Mouse (Mus musculus) CH12.LX (cell line): Measurements from ENCODE around the gene Cyb561. TPM values are rescaled to one million over a fixed set of nuclear protein-coding genes. Genes with fewer than 3 reads are reported as not detected.

Experiments
- DNase-seq: peaks from one replicate; pipeline ENCODE4 v3.0.0-alpha.2; 2013; ENCODE audit errors: extremely low read depth
- H3K27ac ChIP-seq: 2 replicates; pipeline ENCODE4 v1.5.1; 2012; ENCODE audit warnings: low read depth, mild to moderate bottlenecking, control low read depth, moderate library complexity; ENCODE audit not compliant: insufficient read depth
- H3K27me3 ChIP-seq: replicated peaks from 2 replicates; pipeline ENCODE3; 2012; ENCODE audit warnings: inconsistent platforms
- H3K36me3 ChIP-seq, 2 experiments: replicated peaks in 1 of 2; 2 replicates each; pipeline versions ENCODE3 to v1.6.1; 2012; ENCODE audit warnings: inconsistent platforms in 1 of 2, low read length in 1 of 2, mild to moderate bottlenecking in 1 of 2, mixed read lengths in 1 of 2, moderate library complexity in 1 of 2; ENCODE audit not compliant: control insufficient read depth in 1 of 2, insufficient read depth in 1 of 2
- H3K4me1 ChIP-seq, 2 experiments: 2 replicates each; pipeline ENCODE4 v1.6.1; 2012; ENCODE audit warnings: inconsistent platforms in 1 of 2, moderate library complexity in 1 of 2; ENCODE audit not compliant: insufficient read depth in 2 of 2, control insufficient read depth in 1 of 2
- H3K4me2 ChIP-seq: 2 replicates; pipeline ENCODE4 v1.6.1; 2012; ENCODE audit warnings: low read depth, mild to moderate bottlenecking, control low read depth; ENCODE audit not compliant: poor library complexity, insufficient read depth, severe bottlenecking
- H3K4me3 ChIP-seq, 3 experiments: fragments of 150-350 bp in 1 of 3; sonication (generic) in 1 of 3; replicated peaks in 1 of 3; 2 replicates each; pipeline versions ENCODE3 to v1.5.1; 2011 to 2012; ENCODE audit warnings: low read depth in 2 of 3, low read length in 2 of 3, mild to moderate bottlenecking in 2 of 3, moderate library complexity in 2 of 3, control low read depth in 1 of 3, improper control_type of control experiment in 1 of 3, inconsistent platforms in 1 of 3, mixed read lengths in 1 of 3; ENCODE audit not compliant: poor library complexity in 1 of 3
- H3K79me2 ChIP-seq: replicated peaks from 2 replicates; pipeline ENCODE4 v1.6.1; 2012; ENCODE audit warnings: mild to moderate bottlenecking, moderate library complexity; ENCODE audit not compliant: control insufficient read depth, poor library complexity, insufficient read depth, severe bottlenecking; ENCODE audit errors: extremely low read depth
- H3K9ac ChIP-seq: 2 replicates; pipeline ENCODE4 v1.6.1; 2012; ENCODE audit warnings: low read depth, mild to moderate bottlenecking, control low read depth, moderate library complexity; ENCODE audit not compliant: insufficient read depth
- H3K9me3 ChIP-seq: replicated peaks from 2 replicates; pipeline ENCODE3; 2012; ENCODE audit warnings: low read length, inconsistent platforms, mixed read lengths
- CHD1 ChIP-seq: IDR thresholded peaks from 2 replicates; pipeline ENCODE4 v1.6.1; 2012; ENCODE audit warnings: low read depth, low read length, improper control_type of control experiment, inconsistent platforms
- CHD2 ChIP-seq: IDR thresholded peaks from 2 replicates; pipeline ENCODE4 v1.6.1; 2011; ENCODE audit warnings: low read length, improper control_type of control experiment
- ELF1 ChIP-seq: IDR thresholded peaks from 2 replicates; pipeline ENCODE4 v1.6.1; 2014; ENCODE audit warnings: low read depth, mild to moderate bottlenecking, inconsistent platforms, low read length, improper control_type of control experiment
- EP300 ChIP-seq: IDR thresholded peaks from 2 replicates; pipeline ENCODE4 v1.6.1; 2011; ENCODE audit warnings: low read length, improper control_type of control experiment
- GABPA ChIP-seq: IDR thresholded peaks from 2 replicates; pipeline ENCODE4 v1.6.1; 2012; ENCODE audit warnings: low read depth, low read length, improper control_type of control experiment, inconsistent platforms; ENCODE audit not compliant: insufficient replicate concordance
- IRF4 ChIP-seq: IDR thresholded peaks from 2 replicates; pipeline ENCODE4 v1.6.1; 2014; ENCODE audit warnings: low read depth, mild to moderate bottlenecking, inconsistent platforms, low read length, improper control_type of control experiment
- JUND ChIP-seq: conservative IDR thresholded peaks from 2 replicates; pipeline ENCODE4 v1.6.1; 2011; ENCODE audit warnings: low read depth, low read length, improper control_type of control experiment
- KAT2A ChIP-seq: IDR thresholded peaks from 2 replicates; pipeline ENCODE4 v1.6.1; 2012; ENCODE audit warnings: low read length, improper control_type of control experiment, inconsistent platforms; ENCODE audit not compliant: insufficient replicate concordance
- MAFK ChIP-seq: IDR thresholded peaks from 2 replicates; pipeline ENCODE4 v1.6.1; 2011; ENCODE audit warnings: low read length, improper control_type of control experiment; ENCODE audit not compliant: insufficient replicate concordance
- MXI1 ChIP-seq: IDR thresholded peaks from 2 replicates; pipeline ENCODE4 v1.6.1; 2011; ENCODE audit warnings: mild to moderate bottlenecking, low read depth, low read length, improper control_type of control experiment
- NRF1 ChIP-seq: IDR thresholded peaks from 2 replicates; pipeline ENCODE4 v1.6.1; 2014; ENCODE audit warnings: low read depth, mild to moderate bottlenecking, inconsistent platforms, low read length, improper control_type of control experiment, moderate library complexity
- PAX5 ChIP-seq: IDR thresholded peaks from 2 replicates; pipeline ENCODE4 v1.6.1; 2012; ENCODE audit warnings: low read length, inconsistent platforms, mixed read lengths
- POLR2AphosphoS2 ChIP-seq: IDR thresholded peaks from 2 replicates; pipeline ENCODE4 v1.6.1; 2011; ENCODE audit warnings: low read depth, low read length, improper control_type of control experiment
- RAD21 ChIP-seq: IDR thresholded peaks from 2 replicates; pipeline ENCODE4 v1.6.1; 2011; ENCODE audit warnings: low read depth, mild to moderate bottlenecking, low read length, improper control_type of control experiment, moderate library complexity
- SIN3A ChIP-seq: IDR thresholded peaks from 2 replicates; pipeline ENCODE4 v1.6.1; 2012; ENCODE audit warnings: low read length, improper control_type of control experiment, inconsistent platforms
- TBP ChIP-seq: conservative IDR thresholded peaks from 2 replicates; pipeline ENCODE4 v1.6.1; 2011; ENCODE audit warnings: low read depth, low read length, improper control_type of control experiment
- TCF12 ChIP-seq: IDR thresholded peaks from 2 replicates; pipeline ENCODE4 v1.6.1; 2014; ENCODE audit warnings: low read depth, mild to moderate bottlenecking, inconsistent platforms, low read length, improper control_type of control experiment
- UBTF ChIP-seq: IDR thresholded peaks from 2 replicates; pipeline ENCODE4 v1.6.1; 2012; ENCODE audit warnings: low read depth, mild to moderate bottlenecking, inconsistent platforms, low read length, improper control_type of control experiment, moderate library complexity
- USF2 ChIP-seq: conservative IDR thresholded peaks from 2 replicates; pipeline ENCODE4 v1.6.1; 2011; ENCODE audit warnings: low read depth, low read length, improper control_type of control experiment
- ZC3H11A ChIP-seq: IDR thresholded peaks from 2 replicates; pipeline ENCODE4 v1.6.1; 2012; ENCODE audit warnings: low read depth, mild to moderate bottlenecking, inconsistent platforms, low read length, improper control_type of control experiment
- ZKSCAN1 ChIP-seq: IDR thresholded peaks from 2 replicates; pipeline ENCODE4 v1.6.1; 2012; ENCODE audit warnings: low read depth, inconsistent platforms, low read length, improper control_type of control experiment, borderline replicate concordance
- dilution Hi-C: fragments of 300-500 bp; cut with MboI; formaldehyde crosslinking; loops from 2 replicates; pipeline ENCODE4 v1.14.3; 2020; ENCODE audit warnings: low sequenced_read_pairs; ENCODE audit not compliant: extremely low pct_unique_long_range_greater_than_20kb, extremely low pct_ligation_motif_present
- in situ Hi-C: fragments of 300-500 bp; cut with MboI; formaldehyde crosslinking; loops from 3 replicates; pipeline ENCODE4 v1.14.3; 2019; ENCODE audit warnings: low sequenced_read_pairs, low pct_ligation_motif_present, low pct_unique_long_range_greater_than_20kb, mixed read lengths
- polyA plus RNA-seq: library from polyadenylated mRNA; unstranded; fragments of >175 nt; gene quantifications from 2 replicates; pipeline ENCODE4 v1.2.1, GENCODE M21; 2012; ENCODE audit warnings: low read depth; ENCODE audit not compliant: insufficient read length
- total RNA-seq, 2 experiments: library from RNA; depleted of rRNA; stranded (reverse); fragments of 300-350 nt in 1 of 2; fragments of >200 nt in 1 of 2; gene quantifications; 2 replicates each; pipeline ENCODE4 v1.2.3; 2012 to 2014

The Cyb561 gene
- total and polyA plus RNA-seq, 3 experiments, result 0.20 to 3.9 (median 0.51) TPM

GRCm38 (mm10) chr11:105922769-105923663 lies 30.1 kb downstream of the Cyb561 start:
- H3K27ac ChIP-seq, result no peak overlapping the region
- no peak for DNase-seq
- dilution Hi-C loops (no loop called here), in situ Hi-C loops (no loop called here)
- no peak for TF ChIP-seq USF2
- TF ChIP-seq PAX5, result no peak
- no peak for TF ChIP-seq ZKSCAN1
- no peak for TF ChIP-seq ZC3H11A
- no peak for TF ChIP-seq TCF12
- no peak for TF ChIP-seq CHD1
- no peak for TF ChIP-seq GABPA
- TF ChIP-seq EP300, result no peak
- no peak for TF ChIP-seq ELF1
- TF ChIP-seq SIN3A, result no peak
- no peak for TF ChIP-seq IRF4
- no peak for TF ChIP-seq JUND
- no peak for TF ChIP-seq UBTF
- TF ChIP-seq NRF1, result no peak
- TF ChIP-seq TBP, result no peak
- no peak for TF ChIP-seq KAT2A
- TF ChIP-seq POLR2AphosphoS2, result no peak
- TF ChIP-seq MXI1, result no peak
- H3K4me1 ChIP-seq, result no peaks in the 10 kb centered on the region
- H3K4me2 ChIP-seq, result no peak overlapping the region
- no peak overlapping the region for H3K9ac ChIP-seq
- H3K27me3 ChIP-seq, result no peaks in the 10 kb centered on the region
- H3K36me3 ChIP-seq, result peaks cover 0 to 35% of the 10 kb centered on the region in 2 experiments
- H3K4me3 ChIP-seq, result no peak overlapping the region
- no peaks in the 10 kb centered on the region for H3K79me2 ChIP-seq
- no peaks in the 10 kb centered on the region for H3K9me3 ChIP-seq

DNA sequence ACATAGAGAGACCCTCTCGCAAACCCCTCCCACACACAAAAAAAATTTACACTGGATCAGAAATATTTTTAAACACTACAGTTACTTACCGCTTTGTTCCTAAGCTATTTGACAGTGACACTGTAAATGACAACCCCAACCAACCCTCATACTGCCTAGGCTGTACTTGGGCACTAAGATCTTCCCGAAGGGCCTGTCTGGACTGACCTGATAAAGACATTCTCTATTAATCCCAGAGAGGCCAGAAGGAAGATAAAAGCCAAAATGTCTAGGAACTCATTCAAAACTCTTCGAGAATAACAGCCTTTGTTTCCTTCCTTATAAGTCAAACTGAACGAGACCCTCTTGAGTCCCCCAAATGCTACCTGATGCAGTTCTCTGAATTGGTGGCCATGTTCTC lies 31.9 kb downstream of the Cyb561 start:
- H3K36me3 ChIP-seq, result peaks cover 0 to 46% of the 10 kb centered on the region in 2 experiments
- H3K27me3 ChIP-seq, result no peaks in the 10 kb centered on the region
- H3K9ac ChIP-seq, result no peak overlapping the region
- no peak overlapping the region for H3K27ac ChIP-seq
- DNase-seq, result no peak
- H3K9me3 ChIP-seq, result no peaks in the 10 kb centered on the region
- in situ Hi-C loops (no loop called here), dilution Hi-C loops (no loop called here)
- no peak overlapping the region for H3K4me2 ChIP-seq
- H3K4me1 ChIP-seq, result no peaks in the 10 kb centered on the region
- no peaks in the 10 kb centered on the region for H3K79me2 ChIP-seq
- no peak for TF ChIP-seq PAX5
- TF ChIP-seq KAT2A, result no peak
- no peak for TF ChIP-seq SIN3A
- no peak for TF ChIP-seq RAD21
- no peak for TF ChIP-seq CHD2
- TF ChIP-seq MAFK, result no peak
- H3K4me3 ChIP-seq, result no peak overlapping the region
